Mouse (Mus musculus) stomach, embryonic 16.5 days (tissue): ENCODE data around the gene Gabarapl2. TPM values are rescaled to one million over a fixed set of nuclear protein-coding genes. Genes with fewer than 3 reads are reported as not detected.

Experiments
- ATAC-seq: fragments of 200-750 bp; cut with Nextera tagmentation; 2 replicates; pipeline ENCODE4 v1.8.0; 2017; ENCODE audit warnings: moderate number of reproducible peaks, moderate TSS enrichment; ENCODE audit not compliant: insufficient read depth, low FRiP score
- H3K27ac ChIP-seq: fragments of 300-500 bp; sonication (generic); 2 replicates; pipeline ENCODE4 v1.5.1; 2014; ENCODE audit warnings: low read length
- H3K27me3 ChIP-seq: fragments of 300-500 bp; sonication (generic); 2 replicates; pipeline ENCODE4 v1.6.1; 2014; ENCODE audit warnings: low read length, control low read depth, mixed read lengths; ENCODE audit not compliant: control insufficient read depth, insufficient read depth
- H3K36me3 ChIP-seq: fragments of 300-500 bp; sonication (generic); 2 replicates; pipeline ENCODE4 v1.6.1; 2014; ENCODE audit warnings: low read length; ENCODE audit not compliant: control insufficient read depth, insufficient read depth
- H3K4me1 ChIP-seq: fragments of 300-500 bp; sonication (generic); 2 replicates; pipeline ENCODE4 v1.6.1; 2014; ENCODE audit warnings: low read length, control low read depth, mixed read lengths; ENCODE audit not compliant: control insufficient read depth, insufficient read depth
- H3K4me2 ChIP-seq: fragments of 300-500 bp; sonication (generic); 2 replicates; pipeline ENCODE4 v1.6.1; 2014; ENCODE audit warnings: low read depth, low read length, mixed read lengths
- H3K4me3 ChIP-seq: fragments of 300-500 bp; sonication (generic); replicated peaks from 2 replicates; pipeline ENCODE4 v1.5.1; 2014; ENCODE audit warnings: mild to moderate bottlenecking, low read length
- H3K9ac ChIP-seq: fragments of 300-500 bp; sonication (generic); 2 replicates; pipeline ENCODE4 v1.6.1; 2014; ENCODE audit warnings: low read length
- H3K9me3 ChIP-seq: fragments of 300-500 bp; sonication (generic); replicated peaks from 2 replicates; pipeline ENCODE4 v1.6.1; 2016; ENCODE audit warnings: low read length, control low read depth; ENCODE audit not compliant: control insufficient read depth
- WGBS: fragments of 180-500 bp; shearing (Covaris S2); extraction: QIAGEN DNeasy Blood & Tissue Kit; methylation state at CpG from one replicate; pipeline ENCODE4 v1.1.7; 2014; 5-methylcytosine and 5-hydroxymethylcytosine counted together
- polyA plus RNA-seq: library from polyadenylated mRNA; unstranded; fragments of >200 nt; fragmentation: Nextera tagmentation; extraction: Ambion mirVana; gene quantifications from 2 replicates; pipeline ENCODE4 v1.2.1, GENCODE M21; 2015

Gabarapl2 gene
- polyA plus RNA-seq, 1 experiment from 2014 or later, result 199 TPM

- peaks cover 10% of the 10 kb centered on the region for H3K4me1 ChIP-seq
- H3K9ac ChIP-seq, result no peak overlapping the region
- no peak overlapping the region for H3K27ac ChIP-seq
- no peak overlapping the region for H3K4me2 ChIP-seq
- 0 out of 2 replicates have a peak, but pooled peaks cover 4% of the 10 kb centered on the region for H3K36me3 ChIP-seq
- 92% methylated on average over 2 of the region's 2 CpGs for WGBS
- ATAC-seq, result no peak
- no peaks in the 10 kb centered on the region for H3K27me3 ChIP-seq
- H3K4me3 ChIP-seq, result no peak overlapping the region
- no peaks in the 10 kb centered on the region for H3K9me3 ChIP-seq
Observed at GRCm38 (mm10) chr8:111943544-111943943, 3.0 kb downstream of the Gabarapl2 start.

- 0 out of 2 replicates have a peak, but pooled peaks cover 4% of the 10 kb centered on the region for H3K36me3 ChIP-seq
Observed at GRCm38 (mm10) chr8:111947144-111947543, 6.6 kb downstream of the Gabarapl2 start.

GRCm38 (mm10) chr8:111947954-111948353, 7.5 kb downstream of the Gabarapl2 start:
- H3K9me3 ChIP-seq, result no peaks in the 10 kb centered on the region
- H3K4me1 ChIP-seq, result no peaks in the 10 kb centered on the region
- peaks cover 6% of the 10 kb centered on the region; the same call in 1 of the 2 replicates for H3K36me3 ChIP-seq
- no peak overlapping the region for H3K27ac ChIP-seq
- WGBS, result 88% methylated on average over 8 of the region's 8 CpGs
- ATAC-seq, result no peak
- H3K4me3 ChIP-seq, result no peak overlapping the region
- no peak overlapping the region for H3K4me2 ChIP-seq
- no peaks in the 10 kb centered on the region for H3K27me3 ChIP-seq
- no peak overlapping the region for H3K9ac ChIP-seq

More at GRCm38 (mm10) chr8:111947144-111947543, 6.6 kb downstream of the Gabarapl2 start:
- Histone ChIP-seq H3K9me3 (no peaks in the 10 kb centered on the region), H3K4me3 (no peak overlapping the region), H3K4me2 (no peak overlapping the region), H3K4me1 (no peaks in the 10 kb centered on the region), H3K27ac (no peak overlapping the region), H3K9ac (no peak overlapping the region), H3K27me3 (no peaks in the 10 kb centered on the region)
- 75% methylated on average over 2 of the region's 2 CpGs for WGBS
- ATAC-seq, result no peak

- ATAC-seq, result no peak
Observed at GRCm38 (mm10) chr8:111950846-111951245, 10.3 kb downstream of the Gabarapl2 start.

GRCm38 (mm10) chr8:111951317-111951716, 10.8 kb downstream of the Gabarapl2 start:
- H3K9ac ChIP-seq, result no peak overlapping the region
- H3K9me3 ChIP-seq, result no peaks in the 10 kb centered on the region
- no peak overlapping the region for H3K4me2 ChIP-seq
- no peak for ATAC-seq
- no peaks in the 10 kb centered on the region for H3K4me1 ChIP-seq
- 92% methylated on average over 7 of the region's 7 CpGs for WGBS
- no peaks in the 10 kb centered on the region for H3K27me3 ChIP-seq
- no peak overlapping the region for H3K27ac ChIP-seq
- no peak overlapping the region for H3K4me3 ChIP-seq
- peaks cover 8% of the 10 kb centered on the region; the same call in 1 of the 2 replicates for H3K36me3 ChIP-seq

More at GRCm38 (mm10) chr8:111950846-111951245, 10.3 kb downstream of the Gabarapl2 start:
- Histone ChIP-seq H3K9ac (no peak overlapping the region), H3K4me1 (no peaks in the 10 kb centered on the region), H3K4me3 (no peak overlapping the region), H3K27me3 (no peaks in the 10 kb centered on the region), H3K9me3 (no peaks in the 10 kb centered on the region), H3K4me2 (no peak overlapping the region), H3K27ac (no peak overlapping the region), H3K36me3 (peaks cover 8% of the 10 kb centered on the region; the same call in 1 of the 2 replicates)
- 88% methylated on average over 3 of the region's 3 CpGs for WGBS

- Histone ChIP-seq H3K4me1 (no peaks in the 10 kb centered on the region), H3K27me3 (no peaks in the 10 kb centered on the region), H3K4me3 (no peak overlapping the region), H3K4me2 (no peak overlapping the region), H3K9ac (no peak overlapping the region), H3K9me3 (no peaks in the 10 kb centered on the region), H3K27ac (no peak overlapping the region), H3K36me3 (peaks cover 11% of the 10 kb centered on the region; the same call in 1 of the 2 replicates)
- ATAC-seq, result no peak
- WGBS, result 95% methylated on average over 5 of the region's 5 CpGs
Observed at GRCm38 (mm10) chr8:111951936-111952335, 11.4 kb downstream of the Gabarapl2 start.

GRCm38 (mm10) chr8:111954844-111955594, 14.5 kb downstream of the Gabarapl2 start:
- peaks cover 11% of the 10 kb centered on the region; the same call in 1 of the 2 replicates for H3K36me3 ChIP-seq
- WGBS, result 79% methylated on average over 4 of the region's 4 CpGs

GRCm38 (mm10) chr8:111955879-111956278, 15.4 kb downstream of the Gabarapl2 start:
- no peaks in the 10 kb centered on the region for H3K27me3 ChIP-seq
- H3K4me3 ChIP-seq, result no peak overlapping the region
- H3K4me1 ChIP-seq, result no peaks in the 10 kb centered on the region
- peaks cover 11% of the 10 kb centered on the region; the same call in 1 of the 2 replicates for H3K36me3 ChIP-seq
- H3K9ac ChIP-seq, result no peak overlapping the region
- no peak overlapping the region for H3K4me2 ChIP-seq
- no peaks in the 10 kb centered on the region for H3K9me3 ChIP-seq
- no peak overlapping the region for H3K27ac ChIP-seq
- WGBS, result 89% methylated on average over 5 of the region's 5 CpGs
- ATAC-seq, result no peak

More at GRCm38 (mm10) chr8:111954844-111955594, 14.5 kb downstream of the Gabarapl2 start:
- Histone ChIP-seq H3K27ac (no peak overlapping the region), H3K27me3 (no peaks in the 10 kb centered on the region), H3K4me2 (no peak overlapping the region), H3K9ac (no peak overlapping the region), H3K9me3 (no peaks in the 10 kb centered on the region), H3K4me3 (no peak overlapping the region), H3K4me1 (no peaks in the 10 kb centered on the region)
- ATAC-seq, result no peak

- no peak overlapping the region for H3K4me3 ChIP-seq
- ATAC-seq, result no peak
- 92% methylated on average over 2 of the region's 2 CpGs for WGBS
- H3K4me1 ChIP-seq, result no peaks in the 10 kb centered on the region
- no peaks in the 10 kb centered on the region for H3K9me3 ChIP-seq
- no peak overlapping the region for H3K9ac ChIP-seq
- H3K4me2 ChIP-seq, result no peak overlapping the region
- peaks cover 11% of the 10 kb centered on the region; the same call in 1 of the 2 replicates for H3K36me3 ChIP-seq
- no peaks in the 10 kb centered on the region for H3K27me3 ChIP-seq
- no peak overlapping the region for H3K27ac ChIP-seq
Observed at GRCm38 (mm10) chr8:111957231-111957630, 16.7 kb downstream of the Gabarapl2 start.
